Mouse (Mus musculus) ovary, adult 18-20 months (tissue): Measurements from ENCODE around the gene Lrch3.
"Not testable (repeated sequence)": the region's sequence is repeated elsewhere in the genome, so short reads cannot be mapped to it uniquely, and the experiment has no call there.

Source experiments
- DNase-seq: peaks from one replicate; pipeline ENCODE4 v3.0.0; 2022; ENCODE audit warnings: low spot score, mixed read lengths

The Lrch3 gene

DNA sequence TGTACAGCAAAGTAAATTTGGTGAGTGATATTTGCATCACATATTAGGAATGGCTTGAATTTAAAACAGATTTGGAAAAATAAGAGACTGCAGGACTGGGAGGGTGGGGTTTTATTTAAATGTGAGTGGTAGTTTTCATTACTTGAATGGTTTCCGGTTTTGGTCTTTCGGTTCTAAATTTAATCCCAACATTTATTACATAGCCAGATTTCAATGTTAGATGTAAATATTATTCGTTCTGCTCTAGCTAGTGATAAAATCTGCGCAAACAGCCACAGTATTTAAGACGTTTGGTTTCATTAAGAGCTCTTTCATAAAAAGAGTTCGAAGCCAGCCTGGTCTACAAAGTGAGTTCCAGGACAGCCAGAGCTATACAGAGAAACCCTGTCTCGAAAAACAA is 688 bp upstream of the Lrch3 start:
- DNase-seq = no peak

DNA sequence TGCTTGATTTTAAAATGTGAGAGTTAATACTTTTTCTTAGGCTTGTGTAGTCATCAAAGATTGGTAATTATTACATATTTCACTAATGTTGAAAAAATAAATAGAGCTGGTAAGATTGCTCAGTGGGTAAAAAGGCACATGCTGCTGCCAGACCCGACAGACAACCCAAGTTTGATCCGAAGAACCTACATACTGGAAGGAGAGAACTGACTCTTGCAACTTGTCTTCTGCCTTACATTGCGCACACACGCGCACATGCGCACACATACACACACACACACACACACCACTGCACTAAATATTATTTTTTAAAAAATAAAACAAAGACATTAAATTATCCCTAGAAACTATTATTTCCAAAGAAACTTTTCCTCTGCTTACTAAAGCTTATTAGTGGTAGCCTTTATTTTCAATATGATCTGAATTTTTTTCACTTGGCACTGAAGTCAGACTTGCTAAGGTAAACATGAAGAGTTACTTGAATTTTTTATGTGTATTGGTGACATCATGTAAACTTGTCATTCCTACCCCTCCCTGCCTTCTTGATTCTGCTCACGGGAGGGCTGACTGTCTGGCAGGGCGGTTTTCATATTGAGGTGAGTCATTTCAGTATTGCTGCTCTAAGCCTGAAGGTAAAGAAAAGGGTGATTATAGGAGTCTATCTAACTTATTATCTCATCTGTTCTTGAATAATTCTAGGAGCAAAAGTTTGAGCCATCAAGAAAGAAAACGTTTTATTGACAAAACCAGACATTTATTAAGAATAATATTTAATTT is 1.6 kb downstream of the Lrch3 start:
- no peak for DNase-seq

DNA sequence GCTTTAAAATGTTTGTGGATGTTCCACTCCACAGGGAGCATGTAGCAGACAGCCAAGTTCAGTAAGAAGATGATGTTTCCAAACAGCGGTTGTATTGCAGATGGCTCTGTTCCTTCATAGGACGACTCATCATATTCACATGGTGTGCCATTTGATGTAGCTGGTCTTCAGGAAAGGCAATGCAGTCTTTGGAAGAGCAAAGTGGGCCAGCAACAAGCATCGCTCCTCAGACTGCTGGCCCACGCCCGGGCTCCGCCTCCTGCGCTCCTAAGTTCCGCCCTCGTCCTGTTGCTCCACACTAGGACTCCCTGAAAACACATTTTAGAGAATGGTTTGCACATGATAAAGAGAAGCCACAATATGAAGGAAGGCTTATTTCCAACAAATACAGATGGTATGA is 12.7 kb downstream of the Lrch3 start:
- not testable (repeated sequence) for DNase-seq

DNA sequence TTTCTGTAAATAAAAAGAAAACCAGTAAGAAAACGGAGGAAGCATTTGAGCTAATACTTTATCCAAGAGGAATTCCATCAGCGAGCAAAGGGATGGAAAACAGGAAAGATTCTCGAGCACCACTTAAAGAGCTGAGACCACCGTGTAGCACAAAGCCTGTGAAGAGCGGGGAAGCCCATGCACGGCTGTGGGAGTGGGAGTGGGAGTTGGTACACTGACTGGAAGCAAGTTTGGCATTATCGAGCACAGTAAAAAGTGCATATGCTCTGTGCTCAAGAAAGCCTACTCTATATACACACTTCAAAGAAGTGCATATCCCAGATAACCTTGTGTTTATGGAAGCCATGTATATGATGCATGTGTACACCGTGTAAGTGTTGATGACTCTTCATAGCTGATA is 13.1 kb downstream of the Lrch3 start:
- no peak for DNase-seq

DNA sequence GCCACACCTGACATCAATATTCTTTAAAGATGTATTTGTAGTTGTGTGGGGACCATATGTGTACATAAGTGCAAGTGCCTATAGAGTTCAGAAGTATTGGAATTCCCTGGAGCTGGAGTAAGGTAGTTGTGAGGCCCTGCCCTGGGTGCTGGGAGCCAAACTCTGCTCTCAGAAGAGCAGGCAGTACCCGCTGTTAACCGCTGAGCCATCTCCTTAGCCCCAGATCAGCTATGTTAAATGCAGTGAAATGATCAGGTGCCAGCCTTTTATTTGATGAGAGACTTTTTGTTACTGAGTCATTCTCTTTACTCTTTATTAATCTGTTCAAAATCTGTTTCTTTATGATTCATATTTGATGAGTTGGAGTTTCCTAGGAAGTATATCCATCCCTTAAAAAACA is 16.0 kb downstream of the Lrch3 start:
- DNase-seq = no peak

DNA sequence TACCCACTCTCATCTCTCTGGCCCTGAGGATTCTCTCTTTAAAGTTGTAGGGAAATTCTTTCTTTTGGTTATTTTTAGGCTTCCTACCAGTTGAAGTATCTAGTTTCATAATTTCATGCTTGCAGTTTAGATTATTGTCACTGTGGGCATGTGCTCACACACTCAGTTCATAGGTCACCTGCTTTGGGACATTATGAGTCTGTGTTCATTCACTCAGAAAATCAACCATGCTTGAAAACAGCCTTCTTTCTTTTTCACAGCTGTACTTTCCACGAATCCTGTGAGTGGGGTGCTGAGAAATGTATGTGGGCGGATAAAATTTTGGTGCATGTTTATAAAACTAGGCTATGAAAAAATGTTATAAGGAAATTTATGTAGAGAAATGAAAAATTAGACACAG is 20.6 kb downstream of the Lrch3 start:
- no peak for DNase-seq

DNA sequence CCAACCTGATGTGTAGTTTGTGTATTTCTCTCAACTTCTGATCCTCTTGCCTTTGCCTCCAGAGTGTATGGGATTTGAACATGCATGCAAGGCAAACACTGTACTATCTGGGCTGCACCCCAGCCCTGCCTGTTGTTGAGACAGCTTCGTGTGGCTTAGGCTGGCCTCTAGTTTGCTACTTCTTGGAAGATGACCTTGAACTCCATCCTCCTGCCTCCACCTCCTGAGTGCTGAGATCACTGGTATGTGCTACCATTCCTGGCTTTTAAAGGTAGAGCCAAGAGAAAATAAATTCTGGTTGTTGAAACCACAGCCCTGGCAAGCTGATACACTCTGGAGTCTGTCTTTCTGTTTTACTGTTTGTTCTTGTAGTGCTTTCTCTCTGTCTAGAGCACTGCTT is 21.2 kb downstream of the Lrch3 start:
- DNase-seq = no peak

DNA sequence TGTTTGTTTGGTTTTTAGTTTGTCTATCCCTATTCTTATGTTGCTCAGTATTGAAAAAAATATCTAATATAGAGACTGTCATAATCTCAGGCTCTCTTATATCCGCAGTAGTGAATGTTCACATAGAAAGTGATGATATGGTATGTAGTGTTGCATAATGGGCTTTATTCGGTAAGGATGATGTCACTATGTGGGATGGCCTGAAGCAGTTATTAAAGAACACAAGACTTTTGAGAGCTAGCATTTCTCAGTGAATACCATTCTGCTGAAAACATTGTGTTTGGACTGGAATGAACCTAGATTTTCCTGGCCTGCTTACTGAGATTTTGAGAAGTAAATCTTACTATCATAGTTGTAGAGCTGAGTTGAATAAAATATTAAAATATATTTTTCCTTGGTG is 23.5 kb downstream of the Lrch3 start:
- DNase-seq = no peak

DNA sequence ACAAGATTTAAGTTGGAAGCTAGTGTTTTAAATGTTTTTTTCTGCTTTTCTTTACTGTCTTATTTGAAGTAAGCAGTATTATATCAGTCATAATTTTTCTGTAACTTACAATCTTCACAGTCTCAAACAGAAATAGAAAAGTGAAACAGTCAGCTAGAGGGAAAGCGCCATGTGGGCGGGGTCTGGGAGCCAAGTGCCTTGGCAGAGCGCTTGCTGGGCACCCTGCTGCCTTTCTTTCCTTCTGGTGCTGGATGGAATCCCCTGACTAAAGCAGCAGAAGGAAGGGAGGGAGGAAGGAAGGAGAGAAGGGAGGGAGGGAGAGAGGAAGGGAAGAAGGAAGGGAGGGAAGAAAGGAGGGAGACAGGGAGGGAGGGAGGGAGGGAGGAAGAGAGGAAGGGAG is 25.4 kb downstream of the Lrch3 start:
- DNase-seq = not testable (repeated sequence)

DNA sequence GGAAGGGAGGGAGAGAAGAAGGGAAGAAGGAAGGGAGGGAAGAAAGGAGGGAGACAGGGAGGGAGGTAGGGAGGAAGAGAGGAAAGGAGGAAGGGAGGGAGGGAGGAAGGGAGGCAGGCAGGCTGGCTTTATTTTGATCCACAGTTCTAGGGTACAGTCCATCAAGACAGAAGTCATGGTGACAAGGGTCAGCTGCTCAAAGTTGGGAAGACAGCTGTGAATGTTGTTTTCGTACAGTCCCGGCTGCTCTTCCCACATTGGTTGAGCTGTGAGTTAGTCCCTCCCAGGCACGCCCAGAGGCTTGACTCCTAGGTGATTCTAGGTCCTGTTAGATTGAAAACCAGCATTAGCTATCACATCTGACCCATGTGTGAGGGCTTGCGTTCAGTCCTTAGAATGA is 25.8 kb downstream of the Lrch3 start:
- not testable (repeated sequence) for DNase-seq

DNA sequence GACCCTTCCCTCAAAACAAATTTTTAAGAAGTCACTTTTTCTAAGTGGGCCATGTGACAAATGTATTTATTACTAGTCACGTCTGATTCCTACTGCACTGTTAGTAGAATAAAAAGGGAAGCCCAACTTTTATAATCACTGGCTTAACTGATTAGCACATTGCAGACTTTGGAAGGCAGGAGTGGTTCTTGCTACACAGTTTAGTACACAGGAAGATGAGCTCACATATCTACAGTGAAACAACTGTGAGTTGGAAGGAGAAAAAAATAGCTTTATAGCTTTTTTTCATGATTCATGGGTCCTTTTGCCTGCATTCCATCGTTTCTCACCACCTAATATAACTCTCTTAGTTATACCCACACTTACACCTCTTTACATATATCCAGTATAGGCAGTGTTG is 27.3 kb downstream of the Lrch3 start:
- DNase-seq = not testable (repeated sequence)

DNA sequence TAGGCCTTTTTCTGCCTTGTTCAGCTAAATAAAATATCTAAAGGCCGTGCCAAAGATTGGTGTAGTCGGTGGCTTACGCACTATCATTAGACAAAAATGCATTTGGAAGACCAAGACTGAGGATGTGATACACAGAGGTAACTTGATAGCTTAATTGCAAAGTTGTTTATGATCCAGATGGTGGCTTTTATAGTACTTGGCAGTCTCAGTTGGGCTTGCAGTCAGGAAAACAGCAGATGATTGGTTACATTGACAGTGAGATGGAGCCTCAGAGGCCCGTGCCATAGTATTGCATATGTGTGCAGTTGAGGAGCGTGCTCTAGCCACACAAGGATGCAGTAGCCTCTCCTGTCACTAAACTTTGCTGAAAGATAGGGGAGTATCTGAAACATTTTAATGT is 28.8 kb downstream of the Lrch3 start:
- no peak for DNase-seq

DNA sequence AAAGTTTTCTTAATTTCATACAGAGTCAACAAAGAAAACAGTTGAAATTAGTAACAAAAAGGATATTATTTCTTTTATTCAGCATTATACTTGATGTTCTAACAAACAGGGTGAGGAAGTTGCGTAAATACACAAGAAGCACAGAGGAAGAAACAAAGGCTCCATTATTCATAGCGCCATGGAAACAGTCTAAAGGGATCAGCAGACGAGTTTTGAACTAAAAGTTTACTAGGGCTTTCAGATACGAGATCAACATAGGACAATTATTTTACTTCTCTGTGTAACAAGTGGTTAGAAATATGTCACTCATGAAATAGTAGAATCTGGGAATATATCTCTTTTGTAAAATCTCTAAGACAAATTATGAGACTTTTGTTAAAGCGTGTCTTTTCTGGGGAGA is 31.5 kb downstream of the Lrch3 start:
- DNase-seq = no peak

DNA sequence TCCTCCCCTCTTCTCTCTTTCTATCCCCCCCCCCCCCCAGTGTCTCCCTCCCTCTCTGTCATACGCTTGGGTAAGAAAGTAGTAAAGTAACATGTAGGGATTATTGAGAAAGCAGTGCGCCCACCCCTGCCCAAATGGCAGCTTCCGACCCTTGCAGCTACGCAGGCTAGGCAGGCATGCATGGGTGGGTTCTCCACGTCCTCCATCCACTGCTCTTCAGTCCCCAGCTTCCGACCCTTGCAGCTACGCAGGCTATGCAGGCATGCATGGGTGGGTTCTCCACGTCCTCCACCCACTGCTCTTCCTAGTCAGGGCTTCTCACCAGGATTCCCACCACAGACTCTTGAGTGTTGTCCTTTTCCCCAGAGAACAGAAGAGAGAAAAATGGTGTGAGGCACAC is 34.1 kb downstream of the Lrch3 start:
- no peak for DNase-seq

DNA sequence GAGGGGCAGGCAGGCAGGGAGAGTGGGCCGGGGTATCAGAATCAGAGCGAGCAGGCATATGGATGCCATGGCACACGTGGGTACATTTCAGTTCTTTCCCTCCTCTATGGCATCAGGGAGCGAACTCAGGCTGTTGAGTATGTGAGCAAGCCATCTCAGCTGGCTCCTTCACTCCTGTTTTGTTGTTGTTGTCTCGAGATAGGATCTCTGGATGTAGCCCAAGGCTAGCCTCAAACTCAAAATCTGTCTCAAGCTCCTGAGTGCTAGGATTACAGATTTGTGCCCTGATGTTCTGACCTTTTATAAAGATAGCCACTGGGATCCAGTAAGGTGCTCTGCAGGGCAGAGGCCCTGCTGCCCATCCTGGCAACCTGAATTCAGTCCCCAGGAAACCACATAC is 34.8 kb downstream of the Lrch3 start:
- DNase-seq = no peak

DNA sequence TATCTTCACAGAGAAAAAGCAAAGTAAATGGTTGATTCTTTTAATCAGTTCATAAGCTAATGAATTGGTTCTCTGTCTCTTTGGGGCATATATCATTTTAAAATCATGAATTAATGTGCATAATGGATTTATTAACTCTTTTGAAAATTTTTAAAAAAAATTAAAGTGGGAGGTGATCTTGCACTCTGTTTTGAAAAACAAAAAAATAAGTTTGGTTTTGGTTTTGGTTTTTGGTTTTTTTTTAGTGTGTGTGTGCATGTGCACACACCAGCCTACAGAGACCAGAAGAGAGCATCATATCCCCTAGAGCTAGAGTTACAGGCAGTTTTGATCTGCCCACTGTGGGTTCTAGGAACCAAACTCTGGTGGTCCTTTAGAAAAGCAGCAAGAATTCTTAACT is 35.4 kb downstream of the Lrch3 start:
- DNase-seq = no peak

DNA sequence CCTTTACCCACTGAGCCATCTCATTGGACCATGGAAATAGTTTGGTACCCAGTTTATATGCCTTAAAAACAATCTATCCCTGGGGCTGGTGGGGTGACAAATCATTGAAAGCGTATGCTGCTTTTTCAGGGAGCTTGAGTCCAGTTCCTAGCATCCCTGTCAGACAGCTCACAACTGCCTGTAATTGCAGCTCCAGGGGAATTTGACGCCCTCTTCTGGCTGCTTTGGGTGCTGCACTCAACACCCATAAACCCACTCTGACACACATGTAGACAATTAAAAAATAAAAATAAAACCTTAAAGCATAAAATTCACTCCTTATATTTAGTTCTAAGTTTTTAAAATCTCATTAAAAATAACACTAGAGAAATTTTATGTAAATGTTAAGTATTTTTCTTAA is 37.2 kb downstream of the Lrch3 start:
- DNase-seq = no peak

DNA sequence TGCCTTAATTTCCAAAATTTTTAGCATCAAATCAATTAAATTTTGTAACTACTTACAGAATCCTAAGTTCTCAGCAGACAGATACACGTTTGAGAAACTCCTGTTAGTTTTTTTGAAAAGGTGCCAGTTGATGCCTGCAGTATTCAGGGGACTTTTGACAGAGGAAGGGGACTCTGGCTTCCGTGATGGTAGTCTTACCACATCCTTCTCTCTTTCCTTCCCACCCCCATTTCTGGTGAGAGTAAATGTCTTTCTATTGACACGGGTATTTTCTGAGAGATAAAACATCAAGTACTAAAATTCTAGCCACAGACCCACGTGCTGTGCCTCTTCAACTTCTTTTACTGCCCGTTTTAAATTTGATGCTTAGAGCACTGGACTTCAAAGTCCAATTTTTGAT is 39.9 kb downstream of the Lrch3 start:
- no peak for DNase-seq

DNA sequence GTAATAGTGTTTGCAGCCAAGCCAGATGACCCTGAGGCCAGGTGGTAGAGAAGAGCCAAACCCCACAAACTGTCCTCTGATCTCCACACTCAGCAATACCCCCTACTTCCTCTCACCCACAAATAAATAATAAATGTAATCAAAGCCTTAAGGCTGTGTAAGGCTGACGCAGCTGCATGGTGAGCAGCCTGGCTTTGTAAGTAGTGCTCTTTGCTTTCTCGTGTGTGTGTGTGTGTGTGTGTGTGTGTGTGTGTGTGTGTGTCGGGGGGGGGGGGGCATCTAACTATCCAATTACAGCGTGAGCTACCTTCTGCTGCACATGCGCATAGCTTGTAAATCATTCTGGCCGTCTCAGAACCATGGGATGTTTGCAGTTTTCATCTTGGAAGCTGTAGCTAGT is 40.4 kb downstream of the Lrch3 start:
- no peak for DNase-seq

DNA sequence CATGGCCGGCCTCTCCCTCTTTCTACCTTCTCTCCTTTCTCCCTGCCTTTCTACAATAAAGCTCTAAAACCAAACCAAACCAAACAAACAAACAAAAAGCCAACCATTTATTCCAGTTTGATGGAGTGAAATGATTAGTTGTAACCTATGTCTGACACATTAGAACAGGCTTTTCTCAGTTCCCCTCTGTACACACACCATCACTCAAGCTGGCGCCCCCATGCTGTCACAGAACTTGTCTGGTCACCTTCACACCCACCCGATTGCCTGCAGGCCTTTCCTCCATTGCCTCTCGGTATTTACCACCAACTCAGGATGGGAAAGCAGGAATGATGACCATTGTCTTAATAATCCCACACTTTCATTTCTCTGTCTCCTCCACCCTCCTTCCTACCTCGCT is 43.0 kb downstream of the Lrch3 start:
- DNase-seq = no peak

DNA sequence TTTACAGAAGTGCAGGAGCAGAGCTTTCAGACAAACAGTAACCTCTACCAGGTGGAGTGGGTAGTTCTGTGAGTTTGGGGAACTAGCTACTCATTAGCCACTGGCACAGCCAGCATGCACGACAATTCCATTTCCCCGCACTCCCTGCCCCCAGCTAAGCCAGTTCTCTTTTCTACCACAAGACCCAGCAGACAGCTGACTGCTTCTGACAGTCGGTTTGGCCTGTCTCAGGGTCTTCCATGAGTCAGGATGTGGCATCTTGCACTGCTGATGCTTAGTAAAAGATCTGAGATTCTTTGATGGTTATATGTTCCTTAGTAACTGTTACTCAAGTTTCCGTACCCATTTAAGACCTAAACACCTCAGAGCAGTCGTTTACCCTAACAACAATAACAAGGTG is 58.6 kb downstream of the Lrch3 start:
- no peak for DNase-seq

DNA sequence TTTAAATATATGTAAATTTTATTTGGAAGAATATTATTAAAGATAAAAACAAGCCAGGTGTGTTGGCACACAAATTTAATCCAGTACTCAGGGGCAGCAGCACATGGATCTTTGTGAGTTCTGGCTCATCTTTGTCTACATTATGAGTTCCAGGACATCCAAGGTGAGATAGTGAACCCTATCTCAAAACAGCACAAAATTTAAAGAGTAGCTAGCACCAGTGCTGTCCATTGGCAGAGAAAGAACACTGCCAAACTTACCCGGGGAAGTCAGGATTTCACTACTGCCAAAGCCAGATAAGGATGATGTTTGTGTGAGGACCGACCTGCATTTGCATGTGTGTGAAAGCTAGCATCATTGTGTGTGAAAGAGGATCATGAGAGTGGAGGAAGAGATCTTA is 59.1 kb downstream of the Lrch3 start:
- DNase-seq = no peak

DNA sequence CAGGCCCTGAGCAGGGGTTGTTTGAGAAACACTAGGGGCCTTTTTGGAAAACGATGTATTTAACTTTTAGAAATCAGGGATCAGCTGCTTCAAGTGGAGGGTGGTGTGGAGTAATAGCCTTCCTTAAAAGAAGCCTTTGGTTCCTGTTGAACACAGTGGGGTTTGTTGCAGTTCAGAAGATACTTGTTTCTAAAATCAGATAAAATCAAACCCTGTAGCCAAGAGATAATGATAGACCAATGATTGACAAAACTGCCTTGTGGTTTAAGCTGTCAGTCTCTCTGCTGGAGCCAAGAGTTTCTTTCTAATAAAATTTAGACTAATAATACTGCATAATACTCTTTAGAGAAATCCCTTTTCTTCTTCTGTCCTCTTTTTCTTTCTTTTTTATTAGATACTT is 66.3 kb downstream of the Lrch3 start:
- no peak for DNase-seq

DNA sequence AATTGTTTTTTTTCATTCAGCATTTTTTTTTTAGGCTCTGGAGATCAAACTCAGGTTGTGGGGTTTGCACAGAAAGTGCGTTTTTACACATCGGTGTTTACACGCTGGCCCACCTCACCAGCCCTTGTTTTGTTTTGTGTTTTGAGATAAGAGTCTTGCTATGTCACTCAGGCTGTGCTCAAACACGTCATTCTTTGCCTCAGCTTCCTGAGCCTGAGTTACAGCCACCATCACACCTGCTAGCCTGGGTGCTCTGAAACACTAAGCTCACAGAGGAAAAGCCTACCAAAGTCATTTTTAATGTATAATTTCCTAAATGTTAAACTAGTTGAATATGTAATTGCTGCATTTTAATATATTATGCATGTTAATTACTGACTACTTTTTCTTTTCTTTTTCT is 67.5 kb downstream of the Lrch3 start:
- DNase-seq = no peak

DNA sequence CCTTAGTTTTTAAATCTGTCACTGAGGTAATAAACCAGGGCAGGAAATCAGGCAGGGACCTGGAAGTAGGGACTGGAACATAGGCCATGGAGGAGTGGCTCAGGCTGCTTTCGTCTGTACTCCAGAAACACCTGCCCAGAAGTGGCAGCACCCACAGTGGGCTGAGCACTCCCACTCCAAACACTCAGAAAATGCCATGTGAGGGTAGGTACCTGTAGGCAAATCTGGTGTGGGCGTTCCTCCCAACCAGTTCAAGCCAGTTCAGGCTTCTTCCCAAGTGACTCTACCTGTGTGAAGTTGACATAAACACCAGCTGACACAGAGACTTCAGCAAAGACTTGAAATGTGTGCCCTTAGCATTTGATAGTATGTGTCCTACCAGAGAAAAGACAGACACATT is 70.7 kb downstream of the Lrch3 start:
- no peak for DNase-seq
